Mouse (Mus musculus) brain, embryonic 14.5 days (tissue): ENCODE results near the gene Gm43064.

ENCODE experiments used
- CTCF ChIP-seq: fragments of 200-500 bp; IDR thresholded peaks from 2 replicates; pipeline ENCODE4 v1.5.1; 2012; ENCODE audit warnings: inconsistent platforms, mild to moderate bottlenecking, moderate library complexity, borderline replicate concordance; ENCODE audit not compliant: insufficient read depth, insufficient read length; ENCODE audit errors: extremely low read depth
- POLR2A ChIP-seq: fragments of 200-500 bp; IDR thresholded peaks from 2 replicates; pipeline ENCODE4 v1.6.1; 2012; ENCODE audit warnings: mild to moderate bottlenecking, inconsistent platforms, borderline replicate concordance; ENCODE audit not compliant: poor library complexity, insufficient read depth, insufficient read length, severe bottlenecking; ENCODE audit errors: extremely low read depth

GRCm38 (mm10) chr3:103773508-103773907 is 35.9 kb upstream of the Gm43064 start:
- TF ChIP-seq CTCF (no peak), POLR2A (no peak)
